Mouse (Mus musculus) thymus, adult 2 months (tissue): ENCODE measurements at regions not wholly inside any gene's neighbourhood (a gene's known extent, or its start where the extent isn't known, plus 50 kb on each side); places are given as distances from the start of the nearest gene placed in this dataset.

ENCODE experiments used
- CTCF ChIP-seq: fragments of 200-500 bp; IDR thresholded peaks from 2 replicates; pipeline ENCODE4 v1.5.1; 2012; ENCODE audit warnings: mild to moderate bottlenecking, control low read depth, low read length, moderate library complexity, borderline replicate concordance; ENCODE audit not compliant: control insufficient read depth, poor library complexity, insufficient read depth; ENCODE audit errors: extremely low read depth
- POLR2A ChIP-seq: fragments of 200-500 bp; IDR thresholded peaks from 2 replicates; pipeline ENCODE4 v1.6.1; 2012; ENCODE audit warnings: mild to moderate bottlenecking, low read length, control low read depth, moderate library complexity; ENCODE audit not compliant: control insufficient read depth, poor library complexity, insufficient read depth; ENCODE audit errors: extremely low read depth

DNA sequence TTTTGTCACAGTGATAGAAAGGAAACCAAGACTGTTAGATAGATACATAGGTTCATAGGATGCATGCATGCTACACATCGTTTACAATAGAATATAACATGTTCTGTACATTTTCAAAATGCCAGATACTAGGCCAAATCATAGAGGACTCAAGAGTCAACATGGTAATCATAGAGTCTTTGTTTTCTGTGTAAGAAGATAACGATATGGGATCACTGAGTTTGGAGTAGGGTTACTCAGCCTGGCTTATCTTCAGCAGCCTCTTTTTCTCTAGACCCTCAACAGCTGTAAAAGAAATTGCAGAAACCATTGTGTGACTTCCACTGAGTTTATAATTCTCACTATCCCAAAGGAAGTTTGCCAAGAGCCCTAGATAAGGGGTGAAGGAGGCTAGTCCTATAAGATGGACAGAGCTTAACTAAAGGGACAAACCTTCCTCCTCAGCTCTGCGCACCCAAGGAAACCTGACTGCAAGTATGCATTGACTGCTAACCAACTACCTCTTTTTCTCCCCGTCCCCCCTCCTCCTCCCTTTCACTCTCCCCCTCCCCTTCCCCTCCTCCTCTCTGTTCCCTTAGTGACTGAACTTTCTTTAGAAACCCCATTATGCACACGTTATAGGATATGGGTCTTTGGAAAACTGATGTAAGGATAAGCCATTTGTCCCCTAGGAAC is 160.8 kb downstream of the Stard3nl start:
- no peak for TF ChIP-seq POLR2A
- TF ChIP-seq CTCF, result no peak
